Mouse (Mus musculus): ENCODE measurements around the gene Myog.

DNA sequence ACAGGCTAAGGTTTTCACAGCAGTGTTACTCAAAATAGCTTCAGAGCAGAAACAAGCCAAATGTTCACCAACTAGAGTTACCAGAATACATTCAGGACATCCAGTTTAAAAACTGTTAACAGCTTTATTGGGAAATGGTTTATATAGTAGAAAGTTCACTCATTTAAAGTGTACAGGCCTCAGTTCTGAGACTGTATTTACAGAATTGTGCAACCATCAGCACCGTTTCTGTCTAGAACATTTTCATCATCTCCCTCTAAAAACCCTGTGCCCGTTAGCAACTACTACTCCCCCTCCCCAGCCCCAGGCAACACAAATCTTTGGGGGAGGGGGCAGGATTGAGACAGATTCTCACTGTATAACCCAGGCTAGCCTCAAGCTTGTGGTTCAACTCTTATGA, 47.5 kb upstream of the Myog start:
- no peak for TF ChIP-seq CTCF (IDR thresholded peaks at IDR 0.05; ENCODE audit: low read depth, low read length)
- no peak for TF ChIP-seq POLR2A (IDR thresholded peaks at IDR 0.05; ENCODE audit: borderline replicate concordance, low read depth, low read length)

All from bone marrow macrophage, adult 2 months (primary cell).